Mouse (Mus musculus) myocyte (in vitro differentiated cells): ENCODE measurements at regions not wholly inside any gene's neighbourhood (a gene's known extent, or its start where the extent isn't known, plus 50 kb on each side); places are given as distances from the start of the nearest gene placed in this dataset.

Source experiments
- CEBPB ChIP-seq: IDR thresholded peaks from 2 replicates; pipeline ENCODE4 v1.6.1; 2011; ENCODE audit warnings: mild to moderate bottlenecking, moderate library complexity; ENCODE audit not compliant: poor library complexity, insufficient read depth, severe bottlenecking
- E2F4 ChIP-seq: IDR thresholded peaks from one replicate; pipeline ENCODE4 v1.6.1; 2011; ENCODE audit warnings: mild to moderate bottlenecking, control low read depth, moderate library complexity; ENCODE audit not compliant: insufficient read depth
- MAX ChIP-seq: IDR thresholded peaks from one replicate; pipeline ENCODE4 v1.6.1; 2011; ENCODE audit warnings: low read depth, mild to moderate bottlenecking, control low read depth
- MYOD1 ChIP-seq, 3 experiments: IDR thresholded peaks; one replicate each; pipeline ENCODE4 v1.6.1; 2011; ENCODE audit warnings: control low read depth in 2 of 3, low read depth in 2 of 3, mild to moderate bottlenecking in 2 of 3, moderate library complexity in 1 of 3; ENCODE audit not compliant: insufficient read length in 2 of 3, control insufficient read depth in 1 of 3
- MYOG ChIP-seq, 3 experiments: IDR thresholded peaks; one replicate each; pipeline ENCODE4 v1.6.1; 2011; ENCODE audit warnings: control low read depth in 2 of 3, low read depth in 2 of 3, mild to moderate bottlenecking in 2 of 3; ENCODE audit not compliant: insufficient read length in 2 of 3, control insufficient read depth in 1 of 3, insufficient read depth in 1 of 3
- POLR2A ChIP-seq: IDR thresholded peaks from one replicate; pipeline ENCODE4 v1.6.1; 2011; ENCODE audit warnings: low read depth, mild to moderate bottlenecking, control low read depth, moderate library complexity; ENCODE audit not compliant: insufficient read length
- POLR2AphosphoS2 ChIP-seq: IDR thresholded peaks from one replicate; pipeline ENCODE4 v1.6.1; 2011; ENCODE audit warnings: low read depth, control low read depth; ENCODE audit not compliant: insufficient read length
- SRF ChIP-seq: IDR thresholded peaks from one replicate; pipeline ENCODE4 v1.6.1; 2011; ENCODE audit warnings: low read depth; ENCODE audit not compliant: control insufficient read depth, insufficient read length
- TCF12 ChIP-seq: IDR thresholded peaks from one replicate; pipeline ENCODE4 v1.6.1; 2011; ENCODE audit warnings: mild to moderate bottlenecking, control low read depth; ENCODE audit not compliant: poor library complexity, insufficient read depth, severe bottlenecking
- USF1 ChIP-seq: IDR thresholded peaks from one replicate; pipeline ENCODE4 v1.6.1; 2011; ENCODE audit warnings: low read depth, mild to moderate bottlenecking, control low read depth, moderate library complexity

- no peak for TF ChIP-seq POLR2A
- TF ChIP-seq MAX, result no peak
- TF ChIP-seq CEBPB, result no peak
- no peak for TF ChIP-seq SRF
- no peak for TF ChIP-seq TCF12
- no peak for TF ChIP-seq POLR2AphosphoS2
- no peak for TF ChIP-seq MYOD1 (IDR thresholded peaks at IDR 0.05; ENCODE audit: control insufficient read depth in 1 of 3, insufficient read length in 2 of 3, low read depth in 2 of 3)
- no peak for TF ChIP-seq E2F4
- no peak for TF ChIP-seq USF1
- no peak for TF ChIP-seq MYOG (IDR thresholded peaks at IDR 0.05; ENCODE audit: control insufficient read depth in 1 of 3, insufficient read depth in 1 of 3, insufficient read length in 2 of 3, low read depth in 2 of 3)
These were observed 68.6 kb upstream of the Pdzrn3 start for GRCm38 (mm10) chr6:101446316-101446715.
